Mouse (Mus musculus) stomach, postnatal 0 days (tissue): ENCODE results near the gene Scube1. TPM values are rescaled to one million over a fixed set of nuclear protein-coding genes. Genes with fewer than 3 reads are reported as not detected.

Source experiments
- ATAC-seq: fragments of 200-750 bp; cut with Nextera tagmentation; 2 replicates; pipeline ENCODE4 v1.8.0; 2017; ENCODE audit not compliant: low FRiP score, low TSS enrichment
- DNase-seq: peaks from one replicate; pipeline ENCODE4 v3.0.0-alpha.2; 2016; ENCODE audit warnings: low spot score
- H3K27ac ChIP-seq: fragments of 300-500 bp; sonication (generic); replicated peaks from 2 replicates; pipeline ENCODE4 v1.5.1; 2014; ENCODE audit warnings: mild to moderate bottlenecking, control low read depth
- H3K27me3 ChIP-seq: fragments of 300-500 bp; sonication (generic); 2 replicates; pipeline ENCODE4 v1.6.1; 2014; ENCODE audit warnings: low read length; ENCODE audit not compliant: control insufficient read depth, insufficient read depth
- H3K36me3 ChIP-seq: fragments of 300-500 bp; sonication (generic); 2 replicates; pipeline ENCODE4 v1.6.1; 2014; ENCODE audit warnings: low read length, mixed read lengths; ENCODE audit not compliant: control insufficient read depth, insufficient read depth
- H3K4me1 ChIP-seq: fragments of 300-500 bp; sonication (generic); replicated peaks from 2 replicates; pipeline ENCODE4 v1.6.1; 2014; ENCODE audit warnings: antibody characterized with exemption; ENCODE audit not compliant: control insufficient read depth, insufficient read depth
- H3K4me2 ChIP-seq: fragments of 300-500 bp; sonication (generic); replicated peaks from 2 replicates; pipeline ENCODE4 v1.6.1; 2014; ENCODE audit warnings: low read depth, mild to moderate bottlenecking, control low read depth, moderate library complexity
- H3K4me3 ChIP-seq: fragments of 300-500 bp; sonication (generic); 2 replicates; pipeline ENCODE4 v1.5.1; 2014; ENCODE audit warnings: low read depth, low read length, control low read depth
- H3K9ac ChIP-seq: fragments of 300-500 bp; sonication (generic); 2 replicates; pipeline ENCODE4 v1.6.1; 2014; ENCODE audit warnings: mild to moderate bottlenecking, low read length, control low read depth, mixed read lengths
- H3K9me3 ChIP-seq: fragments of 300-500 bp; sonication (generic); 2 replicates; pipeline ENCODE4 v1.6.1; 2016; ENCODE audit warnings: low read length; ENCODE audit not compliant: control insufficient read depth
- CTCF ChIP-seq: IDR thresholded peaks from 2 replicates; pipeline ENCODE4 v1.5.1; 2016; ENCODE audit warnings: antibody characterized with exemption, low read depth, mild to moderate bottlenecking, moderate library complexity
- EP300 ChIP-seq: optimal IDR thresholded peaks from 2 replicates; pipeline ENCODE3; 2016; ENCODE audit warnings: antibody characterized with exemption
- WGBS: fragments of 180-500 bp; shearing (Covaris S2); extraction: QIAGEN DNeasy Blood & Tissue Kit; methylation state at CpG from one replicate; pipeline ENCODE4 v1.1.7; 2014; 5-methylcytosine and 5-hydroxymethylcytosine counted together
- polyA plus RNA-seq: library from polyadenylated mRNA; unstranded; fragments of >200 nt; fragmentation: Nextera tagmentation; extraction: Ambion mirVana; gene quantifications from 2 replicates; pipeline ENCODE4 v1.2.1, GENCODE M21; 2015

Scube1 gene
- polyA plus RNA-seq, 1 experiment from 2014 or later, result 5.0 TPM

- no peak for DNase-seq
- H3K27me3 ChIP-seq, result no peaks in the 10 kb centered on the region
- ATAC-seq, result no peak
- H3K9me3 ChIP-seq, result no peaks in the 10 kb centered on the region
- 55% methylated on average over 5 of the region's 5 CpGs for WGBS
- no peak overlapping the region for H3K9ac ChIP-seq
- H3K27ac ChIP-seq, result no peak overlapping the region
- peaks cover 3% of the 10 kb centered on the region; the same call in 1 of the 2 replicates for H3K4me1 ChIP-seq
- H3K4me3 ChIP-seq, result no peak overlapping the region
- TF ChIP-seq CTCF, result no peak
- no peak for TF ChIP-seq EP300
- H3K4me2 ChIP-seq, result no peak overlapping the region
- no peaks in the 10 kb centered on the region for H3K36me3 ChIP-seq
Measured at GRCm38 (mm10) chr15:83560941-83561477, 163.8 kb downstream of the Scube1 start.

GRCm38 (mm10) chr15:83555161-83555974 lies 169.5 kb downstream of the Scube1 start:
- TF ChIP-seq EP300, result no peak
- Histone ChIP-seq H3K27ac (peak overlapping the region; percentile 94), H3K4me3 (peak overlapping the region; percentile 78), H3K4me2 (peak overlapping the region; percentile 92), H3K9me3 (no peaks in the 10 kb centered on the region), H3K27me3 (no peaks in the 10 kb centered on the region), H3K9ac (peak overlapping the region; percentile 88), H3K36me3 (peaks cover 3% of the 10 kb centered on the region; the same call in 1 of the 2 replicates), H3K4me1 (no peaks in the 10 kb centered on the region)
- DNase-seq (peak; percentile 89), ATAC-seq (peak; percentile 81)
- under 1% methylated on average over 73 of the region's 74 CpGs for WGBS

Other genes with a start within 250 kb of the Scube1 start
- 10.2 and 11.4 TPM in 2 replicates for gene Ttll1, start 214.1 kb downstream of the Scube1 start, polyA plus RNA-seq
- gene Bik, start 198.2 kb downstream of the Scube1 start, polyA plus RNA-seq, result 4.2 and 5.2 TPM in 2 replicates
- gene Tspo, start 161.4 kb downstream of the Scube1 start, polyA plus RNA-seq, result 277 and 284 TPM in 2 replicates
- gene Mcat, start 161.2 kb downstream of the Scube1 start, polyA plus RNA-seq, result 24.9 and 25.5 TPM in 2 replicates
- 17.3 and 17.6 TPM in 2 replicates for gene Ttll12, start 129.9 kb downstream of the Scube1 start, polyA plus RNA-seq
- gene Mpped1, start 54.4 kb upstream of the Scube1 start, polyA plus RNA-seq, result 0.08 and 0.10 TPM in 2 replicates